Mouse (Mus musculus): ENCODE data around the gene Grhl1.

GRCm38 (mm10) chr12:24651642-24652342 lies 79.7 kb downstream of the Grhl1 start:
- TF ChIP-seq CTCF (IDR thresholded peaks at IDR 0.05) = no peak
- no peak; the same call in 1 of the 2 replicates for TF ChIP-seq EP300 (IDR thresholded peaks at IDR 0.05)

Data from lung, postnatal 0 days (tissue).